Mouse (Mus musculus) thymus, adult 2 months (tissue): ENCODE results near the gene Brat1.

Source experiments
- CTCF ChIP-seq: fragments of 200-500 bp; IDR thresholded peaks from 2 replicates; pipeline ENCODE4 v1.5.1; 2012; ENCODE audit warnings: mild to moderate bottlenecking, control low read depth, low read length, moderate library complexity, borderline replicate concordance; ENCODE audit not compliant: control insufficient read depth, poor library complexity, insufficient read depth; ENCODE audit errors: extremely low read depth
- POLR2A ChIP-seq: fragments of 200-500 bp; IDR thresholded peaks from 2 replicates; pipeline ENCODE4 v1.6.1; 2012; ENCODE audit warnings: mild to moderate bottlenecking, low read length, control low read depth, moderate library complexity; ENCODE audit not compliant: control insufficient read depth, poor library complexity, insufficient read depth; ENCODE audit errors: extremely low read depth

DNA sequence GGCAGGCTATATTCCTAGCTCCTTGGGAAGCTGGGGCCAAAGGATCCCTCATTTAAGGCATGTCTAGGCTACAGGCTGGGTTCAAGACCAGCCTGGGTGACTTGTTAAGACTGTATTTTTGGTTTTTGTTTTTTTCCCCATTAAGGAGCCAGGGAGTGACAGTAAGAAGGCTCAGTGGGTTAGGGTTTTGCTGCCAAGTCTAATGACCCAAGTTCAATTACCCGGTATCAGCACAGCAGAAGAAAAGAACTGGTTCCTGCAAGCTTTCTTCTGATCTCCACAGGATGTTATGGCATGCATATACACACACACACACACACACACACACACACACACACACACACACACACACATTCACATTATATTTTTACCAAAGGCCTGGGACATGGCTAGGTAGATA, 44.4 kb upstream of the Brat1 start:
- TF ChIP-seq POLR2A (no peak), CTCF (no peak)
